Mouse (Mus musculus): ENCODE data around the gene Cacna2d1.

Cacna2d1 gene

DNA sequence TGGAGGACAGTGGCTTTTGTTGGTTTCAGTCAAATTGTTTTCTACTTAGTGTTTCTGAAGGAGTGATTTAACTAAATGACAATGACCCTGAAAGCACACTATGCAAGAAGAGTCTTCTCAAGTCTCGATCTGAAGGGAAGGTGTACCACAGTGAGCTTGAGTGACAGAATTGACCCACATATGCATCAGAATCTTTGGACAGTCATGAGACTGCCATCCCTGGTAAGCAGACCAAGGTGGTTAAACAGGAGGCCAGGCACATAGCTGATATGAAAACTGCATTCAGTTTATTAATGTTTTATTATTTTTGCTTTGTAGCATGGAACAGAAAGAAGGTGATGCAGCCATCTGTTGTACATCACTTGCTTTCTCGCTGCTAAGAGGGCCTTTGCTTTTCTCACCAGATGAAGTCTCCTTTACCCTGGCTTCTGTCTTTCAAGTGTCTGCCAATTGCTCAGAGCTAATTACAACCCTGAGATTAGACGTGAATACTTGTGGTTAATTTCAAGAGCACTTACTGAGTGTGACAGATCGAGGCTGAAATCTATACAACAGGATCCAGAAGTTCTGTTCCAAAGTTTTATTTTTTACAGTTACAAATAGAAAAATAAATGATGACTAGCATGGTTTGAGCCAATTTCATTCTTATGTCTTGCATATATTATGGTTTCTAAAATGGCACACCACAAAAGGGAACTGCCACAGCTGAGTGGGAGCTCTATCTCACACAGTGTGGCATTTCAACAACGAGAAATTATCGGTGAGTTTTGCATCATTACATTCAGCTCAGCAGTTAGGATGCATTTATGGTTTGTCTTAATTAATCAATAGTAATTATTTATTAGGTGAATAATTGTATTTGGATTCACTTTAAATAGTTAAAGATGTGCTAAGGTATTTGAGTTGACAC lies 221.1 kb downstream of the Cacna2d1 start:
- no peak for DNase-seq (ENCODE audit: low spot score)

DNA sequence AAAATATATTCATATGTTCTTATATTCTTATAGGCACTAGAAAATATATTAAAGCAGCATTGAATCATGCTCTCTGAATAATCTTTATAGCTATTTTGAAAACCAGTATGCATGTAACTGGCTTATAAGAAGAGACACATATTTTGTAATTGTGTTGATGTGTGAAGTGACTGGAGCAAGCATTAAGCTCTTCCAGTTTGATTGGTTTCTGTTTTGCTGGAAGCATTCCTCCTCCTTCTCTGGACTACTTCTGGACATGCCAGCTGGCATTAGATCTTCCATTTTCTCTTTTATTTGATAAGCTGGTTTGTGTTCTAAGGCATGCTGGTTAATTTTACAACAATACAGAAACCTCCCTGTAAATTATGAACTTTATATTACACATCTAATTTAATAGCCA lies 228.8 kb downstream of the Cacna2d1 start:
- no peak for DNase-seq (ENCODE audit: low spot score)

DNA sequence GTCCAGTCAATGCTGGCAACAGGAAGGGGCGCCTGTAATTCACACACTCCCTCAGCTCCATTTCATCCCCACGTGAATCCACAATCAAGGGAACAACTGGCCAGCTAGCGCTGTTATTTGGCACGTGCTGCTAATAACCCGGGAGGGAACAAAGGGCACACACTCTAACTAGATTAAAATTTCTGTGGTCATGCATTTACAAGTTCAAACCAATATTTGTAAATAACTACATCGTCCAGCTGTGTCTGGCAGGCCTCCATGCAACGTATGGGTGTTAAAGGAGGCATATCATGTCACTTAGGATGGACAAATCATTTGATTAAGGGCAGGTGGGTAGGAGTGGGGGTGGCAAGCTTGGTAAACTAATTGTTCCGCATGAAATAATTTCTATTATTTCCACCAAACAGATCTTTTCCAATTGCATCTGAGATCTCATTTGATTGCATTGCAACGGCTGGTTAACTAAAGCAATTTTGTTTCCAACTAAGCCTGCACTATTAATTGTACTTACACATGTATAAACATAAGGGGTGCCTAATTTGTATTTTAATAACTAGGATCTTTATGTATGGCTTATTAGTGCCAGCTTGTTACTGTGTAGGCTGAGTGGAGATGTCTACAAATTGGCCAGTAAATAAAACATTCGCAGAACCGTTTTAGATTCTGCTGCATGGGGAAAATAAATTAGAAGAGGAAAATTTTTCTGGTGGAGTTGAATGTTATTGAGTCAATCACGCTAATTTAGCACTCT lies 231.8 kb downstream of the Cacna2d1 start:
- DNase-seq (ENCODE audit: low spot score): no peak

DNA sequence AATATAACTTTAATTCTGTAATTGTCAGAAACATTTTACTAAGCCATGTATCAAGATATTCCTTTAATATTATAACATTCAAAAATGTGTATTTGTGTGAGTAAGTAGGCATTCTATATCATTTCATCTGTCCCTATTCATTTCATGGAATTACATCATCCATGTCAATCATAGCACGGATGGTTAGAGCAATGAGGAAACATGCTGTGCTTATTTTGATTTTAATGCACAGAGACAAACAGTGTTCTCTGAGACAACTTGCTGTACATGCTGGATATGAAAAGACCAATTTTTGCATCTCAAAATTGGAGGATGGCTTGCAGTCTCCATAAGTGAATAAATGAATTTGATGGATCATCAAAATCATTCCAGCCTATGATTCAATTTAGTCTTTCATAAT lies 232.4 kb downstream of the Cacna2d1 start:
- DNase-seq (ENCODE audit: low spot score): no peak

DNA sequence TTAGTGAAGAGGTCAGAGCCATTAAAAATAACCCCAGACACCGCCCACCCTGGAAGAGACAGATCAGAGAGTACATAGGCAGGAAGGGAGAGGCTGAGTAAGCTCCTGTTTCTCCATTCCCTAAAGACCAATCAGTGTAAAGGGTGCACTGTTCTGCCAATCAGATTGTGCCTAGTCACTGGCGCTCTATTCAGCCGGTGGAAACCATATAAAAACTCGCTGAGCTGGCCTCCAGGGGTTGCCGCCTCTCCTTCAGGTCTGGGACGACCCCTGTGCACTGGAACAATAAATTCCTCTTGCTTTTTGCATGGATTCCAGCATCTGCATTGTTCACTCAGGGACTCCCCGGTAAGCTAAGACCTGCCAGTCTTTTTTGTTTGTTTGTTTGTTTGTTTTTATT lies 246.6 kb downstream of the Cacna2d1 start:
- DNase-seq (ENCODE audit: low spot score): no peak

DNA sequence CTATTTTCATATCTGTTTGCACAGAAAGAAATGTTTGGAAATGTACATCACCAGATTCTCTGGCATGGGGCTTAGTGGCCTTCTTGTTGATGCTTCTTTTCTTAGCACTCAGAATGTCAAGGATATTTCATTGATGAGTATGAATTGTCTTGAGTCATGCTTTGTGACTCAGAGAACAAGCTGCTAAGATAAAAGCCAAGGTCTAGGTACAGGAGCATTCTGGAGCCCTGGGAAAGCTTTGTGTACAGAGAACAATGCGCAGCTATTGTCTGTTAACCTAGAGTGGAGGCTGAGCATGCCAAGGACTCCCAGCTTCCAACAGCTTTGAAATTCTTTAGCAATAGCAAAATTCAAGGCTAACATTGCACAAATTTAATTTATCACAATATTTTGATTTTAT lies 249.6 kb downstream of the Cacna2d1 start:
- no peak for DNase-seq (ENCODE audit: low spot score)

DNA sequence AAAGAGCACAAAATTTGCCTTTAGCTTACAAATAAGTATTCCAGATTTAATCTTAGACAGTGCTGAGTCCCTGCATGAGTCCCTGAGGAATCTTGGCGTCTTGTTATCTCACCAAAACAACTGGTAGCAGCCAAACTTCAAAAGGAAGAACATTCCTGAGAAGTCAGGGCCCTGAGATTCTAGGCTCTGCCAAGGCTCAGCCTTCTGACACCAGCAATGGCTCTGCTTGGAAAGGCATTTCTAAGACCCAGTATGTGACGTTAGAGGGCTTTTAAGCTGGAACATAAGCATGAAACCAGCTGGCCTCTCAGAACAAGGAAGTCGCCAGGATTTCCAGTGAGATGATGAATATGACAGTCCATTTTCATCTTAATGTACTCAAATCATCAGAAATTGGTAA lies 253.4 kb downstream of the Cacna2d1 start:
- DNase-seq (ENCODE audit: low spot score): no peak

DNA sequence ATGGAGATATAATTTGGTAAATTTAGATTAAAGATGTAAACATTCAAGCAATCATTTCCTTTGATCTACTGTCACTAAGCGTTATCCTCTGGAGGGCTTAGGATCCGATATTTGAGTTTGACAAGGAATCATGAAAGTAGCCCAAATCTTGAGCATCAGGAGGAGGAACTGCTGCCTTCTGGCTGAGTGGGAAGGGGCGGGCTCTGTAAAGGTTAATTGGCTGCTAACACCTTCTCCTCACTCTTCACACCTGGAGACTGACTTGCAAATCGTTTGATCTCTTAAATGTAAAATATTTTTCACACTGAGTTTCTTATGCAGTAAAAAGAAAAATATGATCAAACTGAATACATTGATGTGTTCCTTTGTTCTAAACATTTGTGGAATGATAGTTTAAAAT lies 255.4 kb downstream of the Cacna2d1 start:
- DNase-seq (ENCODE audit: low spot score): no peak

DNA sequence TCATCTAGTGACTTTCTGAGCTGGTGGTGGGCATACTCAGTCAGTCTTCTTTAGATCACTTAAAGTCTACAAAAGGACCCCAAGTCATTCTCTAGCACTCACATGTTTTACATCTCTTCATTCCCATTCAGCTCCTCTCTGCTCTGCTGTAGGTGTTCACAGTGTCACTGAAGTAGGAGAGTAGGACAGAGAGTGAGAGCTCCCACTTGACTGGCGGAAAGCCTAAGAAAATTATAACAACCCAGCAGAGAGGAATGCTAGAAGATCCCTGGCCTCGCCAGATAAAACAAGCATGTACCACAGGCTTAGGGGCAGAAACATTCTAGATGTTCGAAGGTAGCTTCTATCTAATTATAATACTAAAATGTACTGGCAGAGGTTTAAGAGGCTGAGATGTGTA lies 256.7 kb downstream of the Cacna2d1 start:
- no peak for DNase-seq (ENCODE audit: low spot score)

DNA sequence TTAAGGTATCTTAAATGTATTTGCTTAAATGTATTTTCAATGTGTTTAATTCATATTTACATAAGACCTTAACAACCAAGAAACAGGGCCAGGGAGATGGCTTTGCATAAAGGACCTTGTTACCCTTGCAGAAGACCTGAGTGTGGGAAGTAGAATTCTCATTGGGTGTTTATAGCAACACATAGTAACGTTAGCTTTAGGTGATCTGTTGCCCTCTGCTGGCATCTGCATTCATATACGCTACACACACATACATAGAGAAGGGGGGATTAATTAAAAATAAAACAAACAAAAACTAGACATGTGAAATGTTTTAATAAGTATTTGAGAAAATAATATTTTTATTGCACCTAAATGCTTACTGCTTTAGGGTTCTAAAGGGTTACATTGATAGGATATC lies 265.3 kb downstream of the Cacna2d1 start:
- DNase-seq (ENCODE audit: low spot score): no peak

DNA sequence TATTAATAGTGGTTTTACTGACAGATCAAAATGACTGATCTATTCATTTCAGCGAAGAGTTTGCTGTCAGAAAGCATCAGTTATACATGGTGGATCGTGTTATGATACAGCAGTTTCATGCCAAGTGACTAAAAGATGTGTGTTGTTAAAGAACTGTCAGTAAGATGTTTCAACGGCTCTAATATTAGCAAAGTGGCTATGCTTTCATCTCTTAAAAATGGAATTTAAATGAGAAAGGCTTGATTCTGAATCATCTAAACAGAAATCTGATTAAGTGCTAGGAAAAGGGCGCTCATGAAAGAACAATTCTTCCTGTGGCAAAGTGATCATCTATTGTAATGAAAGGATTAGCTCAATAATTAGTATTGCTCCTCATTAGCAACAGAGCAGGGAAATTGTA lies 287.5 kb downstream of the Cacna2d1 start:
- no peak for DNase-seq (ENCODE audit: low spot score)

DNA sequence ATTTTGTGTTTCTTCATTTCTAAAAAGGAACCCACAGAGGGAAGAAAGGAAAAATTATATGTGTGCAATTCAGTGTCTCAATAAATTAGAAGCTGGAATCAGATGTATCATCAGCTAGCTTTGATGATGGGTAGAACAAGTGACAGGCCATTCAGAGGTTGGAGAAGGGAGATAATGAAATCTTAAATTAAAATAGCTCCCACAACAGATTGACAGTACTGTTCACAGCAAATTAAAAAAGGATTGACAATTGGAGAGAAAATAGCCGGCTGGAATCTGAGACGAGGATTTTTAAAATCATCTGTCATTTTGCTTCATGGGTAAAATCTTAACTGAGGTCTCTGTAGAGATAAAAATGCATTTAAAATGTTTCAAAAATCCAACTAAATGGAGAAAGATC lies 290.9 kb downstream of the Cacna2d1 start:
- no peak for DNase-seq (ENCODE audit: low spot score)

DNA sequence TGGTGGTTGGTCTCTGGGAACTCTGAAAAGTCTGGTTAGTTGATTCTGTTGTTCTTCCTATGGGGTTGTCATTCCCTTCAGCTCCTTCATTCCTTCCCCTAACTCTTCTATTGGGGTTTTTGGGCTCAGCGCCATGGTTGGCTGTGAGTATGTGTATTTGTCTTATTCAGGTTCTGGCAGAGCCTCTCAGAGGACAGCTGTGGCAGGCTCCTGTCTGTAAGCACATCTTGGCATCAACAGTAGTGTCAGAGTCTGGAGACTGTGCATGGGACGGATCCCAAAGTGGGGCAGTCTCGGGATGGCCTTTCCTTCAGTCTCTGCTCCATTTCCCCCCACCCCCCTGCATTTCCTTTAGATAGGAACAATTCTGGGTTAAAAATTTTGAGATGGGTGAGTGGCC lies 294.9 kb downstream of the Cacna2d1 start:
- no peak for DNase-seq (ENCODE audit: low spot score)

DNA sequence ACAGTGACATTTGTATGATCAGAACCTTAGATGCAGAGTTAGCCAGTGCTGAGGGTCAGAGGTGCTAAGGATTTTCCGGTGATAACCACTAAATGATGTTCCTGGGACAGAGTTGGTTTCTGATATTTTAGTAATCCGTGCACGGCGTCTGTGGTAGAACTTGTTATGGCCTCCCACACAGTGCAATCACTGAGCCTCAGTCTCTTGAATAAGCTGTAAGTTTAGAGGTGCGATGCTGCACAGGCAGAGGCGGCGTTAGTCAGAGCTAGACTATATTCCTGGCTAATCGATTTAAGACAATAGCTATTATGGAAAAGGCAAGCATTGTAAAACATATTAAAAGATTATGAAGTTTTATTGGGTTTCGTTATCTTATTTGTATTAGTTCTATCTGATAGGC lies 297.0 kb downstream of the Cacna2d1 start:
- no peak for DNase-seq (ENCODE audit: low spot score)

DNA sequence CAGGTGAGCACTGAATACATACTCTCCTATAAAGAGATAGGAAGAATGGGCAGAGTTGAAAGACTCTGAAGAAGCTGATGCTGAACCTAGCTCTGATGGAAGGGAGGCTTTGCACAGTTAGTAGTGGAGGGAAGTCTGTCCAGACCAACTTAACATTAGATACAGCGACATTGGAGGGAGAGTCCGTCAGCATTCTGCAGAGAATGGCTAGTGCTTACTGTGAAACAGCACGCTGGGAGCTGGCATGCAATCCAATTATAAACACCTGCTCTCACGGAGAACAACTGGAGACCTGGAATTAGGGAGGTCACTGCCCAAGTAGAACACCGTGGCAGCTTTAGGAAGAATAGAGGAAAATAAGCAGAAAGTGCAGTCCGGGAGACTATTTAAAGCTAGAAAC lies 300.4 kb downstream of the Cacna2d1 start:
- no peak for DNase-seq (ENCODE audit: low spot score)

DNA sequence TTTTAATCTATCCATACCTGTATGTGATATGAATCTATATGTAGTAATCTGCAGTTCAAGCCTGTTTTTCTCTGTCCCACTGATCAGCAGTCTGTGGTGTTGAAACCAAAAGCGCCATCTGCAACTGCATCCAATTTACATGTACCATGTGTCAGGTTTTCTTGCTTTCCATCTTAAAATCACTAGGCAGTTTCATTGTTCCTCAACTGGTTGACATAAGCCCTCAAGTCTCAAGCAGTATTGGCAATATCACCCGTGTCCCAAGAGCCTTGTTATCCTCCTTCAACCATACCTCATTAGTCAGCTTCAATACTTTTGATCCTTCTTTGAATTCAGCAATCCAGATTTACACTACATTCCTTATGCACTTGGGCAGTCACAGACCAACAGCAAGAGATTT lies 301.4 kb downstream of the Cacna2d1 start:
- no peak for DNase-seq (ENCODE audit: low spot score)

DNA sequence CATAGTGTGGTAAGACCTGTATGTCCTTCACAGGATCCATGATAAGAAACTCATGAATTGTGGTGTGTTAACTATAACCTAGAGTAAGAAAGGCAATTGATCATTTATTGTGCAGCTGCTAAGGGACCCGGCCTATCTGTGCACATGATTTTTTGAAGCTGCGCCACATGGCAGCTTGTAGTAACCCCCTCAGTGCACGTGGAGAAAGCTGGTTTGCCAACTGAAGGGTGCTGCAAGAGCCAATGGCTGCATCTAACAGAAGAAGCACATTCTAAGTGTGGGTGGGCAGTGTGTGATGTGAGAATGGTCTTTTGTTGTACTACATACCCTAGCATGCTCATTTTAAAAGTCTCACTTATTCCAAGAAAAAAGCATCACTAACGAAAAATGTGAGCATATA lies 302.1 kb downstream of the Cacna2d1 start:
- no peak for DNase-seq (ENCODE audit: low spot score)

DNA sequence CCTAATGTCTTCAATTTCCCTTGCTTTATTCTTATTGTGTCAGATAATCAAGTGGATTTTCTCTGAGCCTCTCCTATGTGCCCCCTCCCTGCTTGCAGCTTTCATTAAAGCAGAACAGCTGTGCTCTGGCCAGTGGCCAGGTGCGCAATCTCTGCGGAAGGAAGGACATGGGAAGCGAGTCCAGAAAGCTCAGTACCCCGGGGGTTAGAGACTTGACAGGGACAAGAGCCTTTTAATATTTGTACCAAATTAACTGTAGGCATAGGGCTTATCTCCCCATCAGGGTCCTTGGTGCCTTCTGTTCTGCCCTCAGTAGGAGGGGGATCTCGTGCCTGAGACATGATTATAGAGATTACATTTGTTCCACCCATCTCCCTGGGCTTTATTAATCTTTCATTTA lies 303.5 kb downstream of the Cacna2d1 start:
- no peak for DNase-seq (ENCODE audit: low spot score)

DNA sequence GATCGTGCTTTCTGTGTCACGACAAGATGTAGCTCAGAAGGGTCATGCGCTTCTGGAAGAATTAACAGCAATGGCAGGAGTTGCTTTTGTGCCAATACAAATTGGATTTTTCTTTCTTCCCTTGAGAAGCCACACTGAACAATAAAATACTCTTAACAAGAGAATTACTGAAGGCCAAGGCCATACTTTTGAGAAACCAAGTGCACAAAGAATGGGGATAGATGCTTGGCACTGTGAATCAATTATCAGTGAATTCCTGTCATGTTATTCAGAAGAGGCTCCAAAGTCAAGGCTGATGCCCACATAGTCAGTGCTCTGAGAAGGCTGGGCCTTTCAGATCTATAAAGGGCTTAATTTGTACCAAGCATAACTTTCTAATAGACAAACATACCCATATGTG lies 305.8 kb downstream of the Cacna2d1 start:
- no peak for DNase-seq (ENCODE audit: low spot score)

DNA sequence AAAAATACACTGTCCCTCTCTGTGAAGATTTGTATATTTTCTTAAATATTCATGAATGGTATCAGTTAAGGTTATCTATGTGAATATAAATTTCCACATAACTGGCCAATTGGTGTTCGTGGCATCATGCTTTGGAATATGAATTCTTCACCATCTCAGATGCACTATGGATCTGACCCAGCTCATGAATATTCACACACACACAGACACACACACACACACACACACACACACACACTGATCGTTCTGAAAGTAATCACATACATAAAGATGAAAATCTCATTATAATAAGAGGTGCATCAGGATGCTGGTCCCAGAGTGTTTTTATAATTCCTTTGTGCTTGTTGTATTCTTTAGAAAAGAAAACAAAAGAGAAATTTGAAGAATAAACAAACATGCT lies 309.1 kb downstream of the Cacna2d1 start:
- no peak for DNase-seq (ENCODE audit: low spot score)

DNA sequence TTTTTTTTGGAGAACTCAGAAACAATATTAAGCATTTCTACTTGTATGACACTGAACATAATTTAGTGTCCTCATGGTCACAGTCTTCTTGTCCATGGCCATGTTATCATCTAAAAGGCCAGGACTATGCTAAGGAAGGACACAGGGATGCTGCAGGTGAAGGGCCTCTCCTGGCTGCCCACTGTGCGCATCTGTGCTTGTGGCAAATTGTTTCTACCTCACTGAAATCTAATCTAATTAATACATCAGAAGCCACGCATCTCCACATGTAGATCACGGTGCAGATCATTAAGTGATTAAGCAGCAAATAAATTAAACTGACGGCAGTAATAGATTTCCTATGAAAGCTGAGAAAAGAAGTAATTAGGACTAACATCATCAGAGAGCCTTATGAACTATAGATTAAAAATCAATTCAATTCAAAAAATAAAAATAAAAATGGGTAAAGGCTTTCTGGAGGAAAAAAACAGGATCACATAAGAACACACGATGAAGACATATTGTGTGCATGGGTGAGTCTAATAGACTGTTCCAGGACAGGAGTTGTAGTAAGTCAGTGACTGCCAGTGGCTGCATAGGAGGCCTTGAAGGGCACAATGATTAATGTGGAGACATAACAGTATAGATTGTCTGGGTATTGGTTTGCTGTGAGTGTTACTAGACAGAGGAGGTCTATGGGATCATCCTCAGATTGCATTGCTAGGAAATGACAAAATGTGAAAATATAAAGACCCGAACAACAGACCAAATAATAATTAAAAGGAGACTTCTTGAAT lies 318.4 kb downstream of the Cacna2d1 start:
- DNase-seq (ENCODE audit: low spot score): no peak

DNA sequence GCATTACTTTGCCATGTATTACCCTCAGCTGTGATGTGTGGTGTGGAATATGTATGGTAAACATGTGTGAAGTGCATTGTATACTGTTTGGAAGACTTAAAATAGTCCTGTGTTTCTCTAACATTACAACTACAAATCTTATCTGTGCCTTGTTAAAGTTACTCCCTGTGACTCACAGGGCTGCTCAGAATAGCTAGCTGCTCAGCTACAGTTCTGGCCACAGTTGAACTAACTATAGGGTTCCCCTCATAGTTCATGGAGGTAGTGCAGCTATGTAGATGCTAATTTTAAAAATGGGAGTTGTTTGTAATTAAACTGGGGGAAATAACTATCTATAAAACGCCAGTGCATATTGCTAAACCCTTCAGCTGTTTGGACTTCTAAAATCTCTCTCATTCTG lies 319.3 kb downstream of the Cacna2d1 start:
- no peak for DNase-seq (ENCODE audit: low spot score)

DNA sequence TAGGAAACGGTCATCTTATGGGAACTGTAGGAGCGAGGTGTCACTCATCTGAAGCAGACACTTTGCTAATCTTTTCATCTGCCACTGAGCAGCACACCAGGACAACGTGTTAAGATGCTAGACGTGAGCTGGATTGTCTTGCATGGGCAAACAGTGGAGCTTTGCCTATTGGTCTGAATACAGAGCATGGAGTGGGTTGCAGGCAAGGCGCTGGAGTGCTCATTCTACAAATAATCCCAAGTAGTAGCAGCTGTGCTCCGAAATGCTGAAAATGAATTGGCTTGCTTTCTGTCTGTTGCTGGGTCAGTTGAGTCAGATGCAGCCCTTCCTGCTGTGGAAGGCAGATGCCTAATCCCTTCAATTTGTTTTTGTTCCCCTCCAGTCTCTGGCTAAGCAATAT lies 330.9 kb downstream of the Cacna2d1 start:
- DNase-seq (ENCODE audit: low spot score): no peak
